Mouse (Mus musculus) kidney, postnatal 14 days (tissue): ENCODE results near the gene Mvp.

Experiments
- DNase-seq: peaks from one replicate; pipeline ENCODE4 v3.0.0; 2022; ENCODE audit warnings: mixed read lengths

Mvp gene

DNA sequence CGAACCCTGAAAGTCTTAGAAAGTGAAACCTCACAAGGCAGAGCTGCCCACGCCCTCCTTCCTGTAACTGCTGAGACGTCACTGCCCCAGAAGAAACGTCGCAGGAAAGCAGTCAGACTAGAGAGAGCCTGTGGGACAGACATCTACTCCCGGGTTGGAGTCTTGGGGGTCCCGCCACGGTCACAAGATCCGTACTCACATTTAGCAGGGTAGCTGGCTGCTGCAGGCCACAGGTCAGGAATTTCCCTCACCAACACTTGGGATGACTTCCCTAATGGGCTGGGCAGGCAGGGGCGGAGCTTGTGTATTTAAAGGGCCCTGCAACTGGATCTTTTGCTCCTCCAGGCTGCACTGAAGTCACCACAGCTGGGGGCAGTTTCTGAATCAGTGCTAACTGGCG is at the start of gene Mvp:
TSS of gene Mvp (minus strand) at position 302 of the 400 bp plus-strand sequence.
- peak; percentile 84 for DNase-seq

DNA sequence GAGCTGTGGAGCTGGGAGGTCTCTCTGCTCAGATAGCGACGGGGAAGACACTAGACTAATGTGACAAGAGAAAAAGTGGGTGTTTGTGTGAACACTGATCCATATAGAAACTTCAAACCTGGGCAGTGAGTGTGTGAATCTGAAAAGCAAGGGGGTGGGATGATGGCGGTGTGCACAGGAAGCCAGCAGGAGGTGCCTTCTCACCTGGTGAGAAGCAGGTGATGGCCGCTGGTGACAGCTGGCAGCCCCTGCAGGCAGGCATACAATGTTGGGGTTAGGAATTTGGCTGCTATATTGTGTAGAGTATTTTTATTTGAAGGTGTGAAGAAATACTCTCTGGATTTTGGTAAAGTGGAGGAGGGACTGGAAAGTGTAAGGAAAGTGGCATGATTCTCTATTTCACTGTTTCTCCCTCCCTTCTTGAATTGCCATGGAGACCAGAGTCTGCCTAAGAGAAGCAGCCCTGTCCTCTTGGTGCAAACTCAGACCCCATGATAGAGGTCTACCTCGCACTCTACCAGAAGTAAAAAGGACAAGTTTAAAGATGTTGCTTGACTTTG is 40.7 kb upstream of the Mvp start:
- no peak for DNase-seq

DNA sequence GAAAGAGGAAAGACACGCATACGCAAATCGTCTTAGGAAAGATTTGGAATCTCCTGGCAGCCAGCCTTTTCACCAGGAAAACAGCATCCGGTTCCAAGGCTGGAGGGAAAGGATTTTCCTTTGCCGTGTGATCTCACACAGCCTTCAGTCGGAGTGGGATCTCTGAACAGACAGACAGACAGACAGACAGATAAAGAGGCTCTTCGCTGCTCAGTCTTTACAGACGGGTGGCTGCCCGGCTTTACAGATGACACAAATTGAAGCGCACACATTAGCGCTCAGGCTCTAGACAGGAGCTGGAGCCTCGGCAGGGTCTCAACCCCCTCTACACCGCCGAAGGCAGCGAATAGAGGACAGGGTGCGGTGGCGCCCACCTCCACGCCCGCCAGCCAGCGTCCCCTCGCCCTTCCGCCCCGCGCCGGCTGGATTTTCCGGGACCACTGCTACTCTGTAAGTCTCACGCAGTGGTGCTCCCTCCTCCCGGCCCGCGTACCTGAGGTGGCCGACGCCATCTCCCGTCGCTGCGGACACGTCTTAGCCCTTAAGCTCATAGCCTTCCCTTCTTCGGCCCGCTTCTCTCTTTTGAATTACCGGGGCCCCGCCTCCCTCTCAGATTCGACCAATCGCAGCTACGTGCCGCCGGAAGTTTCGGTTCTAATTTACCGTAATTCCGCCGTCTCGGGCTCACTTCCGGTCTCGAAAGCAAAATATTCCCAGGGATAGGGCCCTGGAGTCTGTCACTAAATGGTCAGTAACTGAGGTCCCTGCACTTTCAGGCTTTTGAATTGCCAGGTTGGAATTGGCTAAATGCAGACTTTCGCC is 27.6 kb upstream of the Mvp start, which contains the start of gene Kif22:
TSS of gene Kif22 (minus strand) at position 621 of the 822 bp plus-strand sequence.
- peak; percentile 93 for DNase-seq

DNA sequence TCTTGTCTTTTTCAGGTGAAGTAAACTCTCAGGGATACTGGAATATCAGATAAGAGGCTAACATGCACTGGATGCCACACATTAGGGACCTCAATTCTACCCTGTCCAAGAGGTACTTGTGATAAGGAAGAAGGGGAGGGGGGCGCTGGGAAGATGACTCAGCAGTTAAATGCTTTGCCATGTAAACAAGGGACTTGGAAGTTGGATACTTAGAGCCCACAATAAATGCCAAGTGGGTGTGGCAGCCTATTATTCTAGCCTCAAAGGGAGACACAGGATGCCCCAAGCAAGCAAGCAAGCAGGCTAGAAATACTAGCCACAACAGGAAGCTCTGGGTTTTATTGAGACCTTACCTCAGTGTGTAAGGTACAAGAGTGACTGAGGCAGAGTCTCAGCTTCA is 16.8 kb upstream of the Mvp start:
- DNase-seq: no peak

DNA sequence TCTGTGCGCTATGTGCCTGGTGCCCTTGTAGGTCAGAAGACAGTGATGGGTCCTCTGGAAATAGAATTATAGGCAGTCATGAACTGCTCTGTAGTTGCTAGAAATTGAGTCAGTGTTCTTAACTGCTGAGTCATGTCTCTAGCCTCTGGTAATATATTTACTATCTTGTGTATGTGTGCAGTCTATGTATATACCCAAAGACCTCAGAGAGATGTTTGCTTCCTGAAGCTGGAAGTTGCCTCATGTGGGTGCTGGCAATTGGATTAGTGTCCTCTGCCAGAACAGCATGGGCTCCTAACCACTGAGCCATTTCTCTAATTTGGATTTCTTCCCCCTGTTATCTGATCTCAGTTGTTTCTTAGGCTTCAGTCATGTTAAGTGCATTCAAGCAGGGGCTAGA is 15.8 kb upstream of the Mvp start:
- no peak for DNase-seq

DNA sequence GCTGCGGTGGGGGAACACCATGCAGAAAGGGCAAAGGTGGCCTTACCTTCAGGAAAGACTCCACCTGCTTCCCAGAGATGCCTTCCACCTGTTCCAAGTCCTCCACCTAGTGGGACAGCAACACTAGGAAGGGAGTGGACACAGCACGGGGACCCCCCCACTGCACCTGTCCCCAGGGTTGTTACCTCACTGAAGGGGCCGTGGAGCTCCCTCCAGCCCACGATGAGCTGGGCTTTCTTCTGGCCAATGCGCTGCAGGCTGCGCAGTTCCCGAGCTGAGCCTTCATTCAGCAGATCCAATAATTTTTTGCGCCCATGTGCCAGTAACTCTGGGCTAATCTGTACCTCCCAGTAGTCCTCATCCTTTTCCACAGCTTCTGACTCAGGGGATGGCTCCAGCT is 13.5 kb upstream of the Mvp start:
- DNase-seq: no peak

DNA sequence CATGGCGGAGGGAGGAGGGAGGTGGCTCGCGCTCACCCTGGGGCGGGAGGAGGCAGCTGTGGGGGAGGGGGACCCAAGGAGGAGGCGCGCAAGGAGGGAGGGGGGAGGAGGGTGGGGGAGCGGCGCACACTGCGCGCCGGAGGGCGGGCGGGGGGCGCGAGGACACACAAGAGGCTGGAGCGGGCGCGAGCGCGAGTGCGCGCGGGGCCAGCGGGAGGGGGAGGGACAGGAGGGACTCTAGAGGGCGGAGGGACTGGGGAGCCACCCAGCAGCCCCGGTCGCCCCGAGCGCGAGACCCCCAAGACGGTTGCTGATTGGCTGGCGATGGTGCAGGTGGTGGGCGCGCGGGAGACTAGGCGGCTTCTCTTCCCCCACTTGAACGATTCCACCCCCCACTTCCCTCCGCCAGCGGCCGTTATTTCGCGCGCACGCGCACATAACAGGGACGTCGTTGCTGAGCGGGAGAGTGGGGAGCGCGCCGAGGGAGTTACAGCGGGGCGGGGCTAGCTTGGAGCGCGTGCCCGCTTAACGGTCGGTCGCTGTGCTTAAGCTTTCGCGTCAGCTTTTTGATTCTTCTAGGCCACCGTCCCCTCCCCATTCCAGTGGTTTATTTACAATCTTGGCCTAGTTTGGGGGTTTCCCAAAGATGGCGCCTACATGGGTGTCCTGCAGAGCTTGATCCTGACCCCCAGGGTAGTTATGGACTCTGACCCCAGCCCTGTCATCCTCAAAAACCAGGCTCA is 12.7 kb upstream of the Mvp start, which contains the start of gene Maz:
TSS of gene Maz (minus strand) at position 54 of the 743 bp plus-strand sequence.
- DNase-seq: peak; percentile 100

DNA sequence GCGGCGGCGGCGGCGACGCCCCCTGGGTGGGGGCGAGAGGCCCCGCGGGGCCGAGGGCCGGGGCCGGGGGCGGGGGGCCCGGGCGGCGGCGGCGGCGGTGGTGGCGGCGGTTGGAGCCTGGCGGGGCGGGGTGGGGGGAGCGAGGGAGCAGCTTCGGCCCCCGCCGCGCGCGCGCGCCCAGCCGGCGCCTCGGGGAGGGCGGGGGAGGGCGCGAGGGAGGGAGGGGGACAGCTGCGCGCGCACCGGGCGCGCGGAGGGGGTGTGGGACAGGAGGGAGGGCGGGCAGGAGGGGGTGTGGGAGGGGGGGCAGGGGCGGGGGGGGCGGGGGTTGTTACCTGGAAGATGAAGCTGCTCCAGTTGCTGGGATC is 12.2 kb upstream of the Mvp start:
- DNase-seq: no peak

DNA sequence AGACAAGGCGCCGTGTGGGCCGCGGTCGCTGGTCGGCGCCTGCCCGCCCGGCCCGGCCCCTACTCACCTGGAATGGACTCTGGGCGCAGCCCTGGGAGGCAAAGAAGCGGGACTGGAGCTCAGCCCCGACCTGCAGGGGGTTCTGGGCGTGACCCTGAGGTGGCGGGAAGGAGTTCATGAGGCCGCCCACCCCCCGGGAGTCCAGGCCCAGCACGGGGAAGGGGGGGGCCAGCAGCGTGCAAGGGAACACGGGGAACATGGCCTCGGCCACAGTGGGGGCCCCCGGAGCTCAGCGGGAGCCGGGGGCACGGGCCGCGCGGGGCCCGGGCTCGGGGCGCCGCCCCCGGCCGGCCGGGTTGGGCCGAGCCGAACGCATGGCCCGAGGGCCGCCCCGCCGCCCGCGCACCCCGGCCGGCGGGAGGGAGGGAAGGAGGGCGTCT is 11.8 kb upstream of the Mvp start:
- DNase-seq: peak; percentile 87

DNA sequence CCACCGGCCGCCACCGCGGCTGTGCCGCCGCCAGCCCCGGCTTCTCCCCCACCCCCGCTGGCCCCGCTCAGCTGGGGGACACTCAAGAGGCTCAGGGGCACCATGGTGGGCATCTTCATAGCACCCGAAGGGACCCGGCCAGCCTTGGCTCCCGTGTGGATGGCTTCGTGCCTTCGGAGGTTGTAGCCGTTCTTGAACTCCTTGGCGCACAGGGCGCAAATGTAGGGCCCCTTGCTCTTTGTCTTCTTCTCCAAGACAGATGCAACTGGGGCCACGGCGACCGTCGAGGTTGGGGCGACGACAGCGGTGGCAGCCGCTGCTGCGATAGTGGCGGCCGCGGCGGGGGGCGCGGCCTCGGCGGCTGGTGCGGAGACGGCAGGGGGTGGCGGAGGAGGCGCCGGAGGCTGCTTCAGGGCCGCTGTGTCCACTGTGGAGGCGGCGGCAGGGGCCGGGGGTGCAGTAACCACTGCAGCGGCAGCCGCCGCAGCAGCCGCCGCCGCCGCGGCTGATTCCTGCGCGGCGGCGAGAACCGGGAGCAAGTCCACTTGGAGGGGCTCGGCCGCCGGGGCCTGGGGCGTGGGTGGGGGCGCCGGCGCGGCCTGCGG is 11.2 kb upstream of the Mvp start:
- DNase-seq: peak; percentile 67

DNA sequence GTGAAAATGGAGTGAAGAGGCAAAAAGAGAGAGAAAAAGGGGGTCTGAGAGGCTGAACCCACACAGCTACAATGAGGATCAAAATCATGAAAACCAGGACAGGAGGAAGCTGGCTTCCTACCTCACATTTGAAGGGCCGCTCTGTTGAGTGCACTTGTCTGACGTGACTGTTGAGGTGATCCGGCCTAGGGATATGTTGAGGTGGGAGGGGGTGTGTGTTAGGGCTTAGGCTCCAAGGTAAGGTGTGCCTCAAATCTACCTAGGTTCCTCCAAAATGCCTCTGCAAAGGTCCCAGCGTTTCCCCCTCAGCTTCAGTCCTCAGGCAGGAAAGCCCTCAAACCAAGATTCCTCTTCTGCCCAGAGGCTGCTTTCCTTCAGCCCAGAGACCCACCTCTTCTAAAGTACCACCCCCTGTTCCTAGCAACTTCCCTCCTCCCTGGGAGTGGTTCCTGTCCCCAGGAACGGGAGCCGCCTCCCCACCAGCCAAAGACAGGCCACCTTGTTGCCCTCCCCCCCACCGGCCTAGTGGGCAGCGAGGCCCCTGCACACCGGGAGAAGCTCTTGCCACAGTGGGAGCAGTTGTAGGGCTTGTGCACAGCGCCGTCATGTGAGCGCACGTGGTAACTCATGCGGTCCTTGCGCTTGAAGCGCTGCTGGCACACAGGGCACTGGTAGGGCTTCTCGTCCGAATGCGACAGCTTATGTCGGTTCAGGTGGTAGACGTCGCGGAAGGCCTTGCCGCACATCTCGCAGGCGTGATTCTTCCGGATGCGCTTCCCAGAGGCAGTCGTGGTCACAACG is 10.5 kb upstream of the Mvp start:
- peak; percentile 91 for DNase-seq

DNA sequence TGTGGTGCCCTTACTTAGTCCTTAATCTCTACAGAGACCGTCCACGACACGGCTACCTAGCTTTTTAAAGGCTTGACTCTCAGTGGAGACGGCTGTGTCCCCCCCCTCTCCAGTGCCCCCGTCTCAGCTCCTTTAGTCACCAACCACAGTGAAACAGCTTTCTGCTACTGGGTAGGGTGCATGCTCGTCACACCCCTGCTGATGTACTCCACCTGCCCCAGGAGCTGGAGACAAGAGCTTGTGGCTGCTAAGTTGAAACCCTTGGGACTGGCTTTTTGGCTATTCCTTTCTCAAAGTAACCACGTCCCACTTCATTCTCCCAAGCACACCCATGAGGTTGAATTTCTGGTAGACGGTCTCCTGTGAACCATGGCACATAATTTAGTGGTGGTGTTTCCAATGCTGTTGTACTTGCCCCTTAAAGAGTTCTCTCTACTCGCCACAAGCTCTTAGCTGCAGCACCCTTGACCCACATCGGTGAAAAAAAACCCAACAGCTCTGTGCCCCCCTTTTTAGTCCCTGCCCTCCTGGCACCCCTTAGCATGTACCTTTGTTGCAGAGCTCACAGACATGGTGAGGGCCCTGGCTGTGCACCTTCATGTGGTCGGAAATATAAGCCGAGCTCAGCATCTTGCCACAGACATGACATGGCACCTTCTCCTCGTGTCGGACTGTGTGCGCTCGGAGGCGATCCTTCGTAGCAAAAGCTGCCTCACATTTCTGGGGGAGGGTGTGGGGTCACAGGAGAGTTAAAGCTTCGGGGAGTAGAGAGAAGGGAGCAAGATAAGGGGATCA is 9.7 kb upstream of the Mvp start:
- no peak for DNase-seq

DNA sequence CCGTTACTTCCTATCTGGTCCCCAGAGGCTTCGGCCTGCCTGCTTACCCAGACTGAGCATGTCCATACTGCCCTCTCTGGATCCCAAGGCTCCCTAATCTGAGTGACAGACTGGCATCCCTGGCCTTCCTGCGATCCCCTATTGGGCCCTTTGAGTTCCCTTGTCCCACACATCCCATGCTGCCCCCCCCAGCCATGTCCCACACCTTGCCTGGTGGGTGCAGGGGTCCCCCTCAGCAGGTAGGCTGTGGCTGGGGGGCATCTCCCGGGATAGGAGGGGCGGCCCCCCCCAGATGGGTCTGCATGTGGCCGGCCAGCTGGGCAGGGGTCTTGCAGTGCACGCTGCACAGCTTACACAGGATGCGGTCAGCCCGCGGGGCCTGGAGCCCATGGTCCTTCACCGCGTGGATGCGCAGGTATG is 8.9 kb upstream of the Mvp start:
- DNase-seq: no peak

DNA sequence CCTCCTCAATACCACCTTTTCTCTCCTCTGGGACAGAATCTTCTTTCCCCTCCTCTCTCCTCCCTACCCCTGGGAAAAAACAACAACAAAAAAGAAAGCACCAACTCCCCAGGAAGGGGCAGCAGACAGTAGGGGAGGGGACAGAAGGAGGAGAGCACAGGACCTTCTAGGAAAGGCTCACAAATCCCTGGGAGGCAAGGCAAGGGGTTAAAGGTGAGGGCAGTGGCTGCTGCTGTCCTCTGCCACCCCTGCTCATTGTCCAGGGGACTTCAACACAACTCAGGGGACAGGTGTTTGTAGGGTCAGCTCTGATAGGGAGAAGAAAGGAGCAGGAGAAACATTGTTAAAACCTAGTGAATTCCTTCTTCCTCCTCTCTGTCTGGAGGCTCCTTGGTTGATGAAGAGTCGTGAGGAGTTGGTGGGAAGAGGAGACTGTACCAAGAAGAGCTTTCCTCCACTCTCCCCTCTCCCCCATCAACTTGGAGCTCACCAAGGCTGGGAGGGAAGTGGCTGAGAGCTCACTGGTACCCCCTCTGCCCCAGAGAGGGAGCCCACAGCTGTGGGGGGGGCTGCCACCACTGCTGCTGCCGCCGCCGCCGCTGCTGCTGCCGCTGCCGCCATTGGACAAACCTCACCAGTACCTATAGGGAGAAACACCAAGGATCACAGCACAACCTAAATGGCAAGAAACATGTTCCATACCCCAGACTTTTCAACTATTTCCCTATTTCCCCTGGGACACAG is 8.3 kb upstream of the Mvp start:
- DNase-seq: no peak

DNA sequence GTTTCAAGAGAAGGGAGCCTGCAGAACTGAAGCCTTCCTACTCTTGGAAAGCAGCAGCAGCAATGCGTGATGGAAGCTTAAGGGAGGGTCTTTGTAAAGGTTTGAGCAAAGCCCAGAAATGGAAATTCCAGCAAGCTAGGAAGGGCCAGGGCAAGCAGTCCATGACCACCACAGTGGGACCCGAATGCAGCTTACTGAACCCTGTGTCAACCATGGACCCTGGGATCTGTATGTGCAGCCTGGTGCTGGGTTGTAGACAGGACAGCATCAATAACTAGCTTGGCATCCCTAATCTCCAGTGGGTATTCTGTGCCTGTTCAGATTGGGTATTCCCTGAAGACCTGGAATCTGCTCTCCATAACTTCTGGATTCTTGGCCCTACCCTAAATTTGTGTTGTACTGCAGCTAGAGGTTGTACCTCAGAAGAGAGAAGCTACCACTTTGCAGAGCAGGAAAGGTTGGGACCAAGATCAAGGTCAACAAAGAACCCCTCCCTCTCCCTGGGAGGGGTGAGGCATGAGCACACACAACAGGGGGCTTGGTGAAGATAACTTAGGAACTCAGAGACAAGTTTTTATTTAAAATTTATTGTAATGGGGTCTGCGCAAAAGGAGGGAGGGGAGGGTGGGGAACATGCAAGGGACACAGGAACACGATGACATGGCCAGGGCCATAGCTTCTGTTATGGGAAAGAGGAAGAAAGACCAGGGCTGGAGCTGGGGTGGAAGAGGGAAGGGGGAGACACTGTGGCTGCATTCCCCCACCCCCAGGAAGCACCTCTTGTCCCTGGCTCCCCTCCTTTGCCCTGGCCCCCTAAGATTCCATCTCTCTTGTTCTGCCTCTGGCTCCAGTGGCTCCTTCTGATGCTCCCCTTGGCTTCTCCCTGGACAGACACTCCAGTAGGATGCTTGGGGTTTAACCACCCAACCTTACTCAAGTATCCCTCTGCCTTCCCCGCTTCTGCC is 7.4 kb upstream of the Mvp start:
- DNase-seq: no peak

DNA sequence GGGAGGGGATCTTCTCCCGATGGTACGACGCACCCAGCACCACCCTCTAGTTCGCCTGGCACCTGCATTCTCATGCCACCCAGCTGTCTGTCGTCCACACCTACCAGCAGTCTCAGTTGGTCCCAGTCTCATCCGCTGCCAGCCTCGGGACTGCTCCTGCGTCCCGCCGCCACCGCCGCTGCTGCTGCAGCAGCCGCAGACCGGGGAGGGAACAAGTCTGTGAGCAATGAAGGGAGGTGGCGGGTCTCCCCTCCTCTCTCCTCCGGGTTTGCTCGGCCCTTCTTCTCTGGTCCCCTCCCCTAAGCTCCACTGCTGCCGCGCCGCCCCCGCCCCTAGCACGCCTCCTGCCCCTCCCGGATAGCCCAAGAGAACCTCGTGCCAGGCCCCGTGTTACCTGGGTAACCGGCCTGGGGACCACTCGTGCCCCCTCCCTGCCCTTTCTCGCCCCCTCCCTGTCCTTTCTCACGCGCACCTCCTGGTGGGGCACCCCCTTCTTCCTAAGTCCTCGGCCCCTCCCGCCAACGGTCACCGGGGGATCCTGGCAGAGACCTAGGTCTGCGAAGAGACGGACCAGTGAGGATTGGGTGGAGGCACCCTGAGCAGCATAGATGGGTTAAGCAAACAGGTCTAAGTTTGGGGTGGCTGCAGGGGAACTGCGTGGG is 6.6 kb upstream of the Mvp start, which contains the start of the genes Gm42742 and Prrt2:
TSS of gene Gm42742 (minus strand) at position 197 of the 662 bp plus-strand sequence.
TSS of gene Prrt2 (minus strand) at position 311 of the 662 bp plus-strand sequence.
- peak; percentile 64 for DNase-seq

DNA sequence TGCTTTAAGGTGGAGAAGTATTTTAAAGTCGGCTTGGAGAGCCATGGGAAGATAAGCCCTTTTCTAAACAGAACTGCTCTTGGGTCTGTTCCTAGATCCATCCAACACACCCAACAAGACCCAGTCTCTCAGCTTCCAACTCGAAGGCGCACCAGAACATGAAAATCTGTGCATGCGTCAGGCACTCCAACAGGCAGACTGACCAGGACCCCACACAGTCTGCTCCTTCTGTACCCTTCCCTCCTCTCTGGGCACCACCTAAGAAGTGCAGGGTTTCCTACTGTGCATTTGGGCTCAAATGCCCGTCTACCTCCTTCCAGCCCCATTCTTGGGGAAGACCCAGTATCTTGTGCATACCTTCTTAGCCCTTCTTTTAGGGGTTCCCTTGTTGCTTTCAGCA is 6.1 kb upstream of the Mvp start:
- no peak for DNase-seq

DNA sequence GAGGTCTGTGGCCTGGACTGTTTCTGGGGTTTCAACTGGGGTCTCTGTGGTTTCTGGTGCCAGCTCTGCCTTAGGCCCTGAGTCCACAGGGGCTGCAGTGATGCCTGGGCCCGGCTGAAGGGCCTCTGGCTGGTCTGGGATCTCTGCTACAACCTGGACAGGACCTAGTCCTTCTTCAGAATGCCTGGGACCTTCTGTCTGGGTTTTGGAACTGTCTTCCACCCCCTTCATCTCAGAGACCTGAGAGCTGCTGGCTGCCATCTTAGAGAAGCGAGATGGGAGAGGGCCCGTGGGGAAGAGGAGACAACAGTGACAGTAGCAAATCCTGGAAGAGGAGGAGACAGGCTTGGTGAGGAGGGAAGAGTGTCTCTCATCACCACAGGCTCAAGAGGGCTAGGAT is 5.6 kb upstream of the Mvp start:
- no peak for DNase-seq
